Mouse (Mus musculus) brain, embryonic 14.5 days (tissue): ENCODE measurements around the gene Bola3.

Source experiments
- CTCF ChIP-seq: fragments of 200-500 bp; IDR thresholded peaks from 2 replicates; pipeline ENCODE4 v1.5.1; 2012; ENCODE audit warnings: inconsistent platforms, mild to moderate bottlenecking, moderate library complexity, borderline replicate concordance; ENCODE audit not compliant: insufficient read depth, insufficient read length; ENCODE audit errors: extremely low read depth
- POLR2A ChIP-seq: fragments of 200-500 bp; IDR thresholded peaks from 2 replicates; pipeline ENCODE4 v1.6.1; 2012; ENCODE audit warnings: mild to moderate bottlenecking, inconsistent platforms, borderline replicate concordance; ENCODE audit not compliant: poor library complexity, insufficient read depth, insufficient read length, severe bottlenecking; ENCODE audit errors: extremely low read depth

GRCm38 (mm10) chr6:83316022-83316421 lies 32.9 kb upstream of the Bola3 start:
- TF ChIP-seq POLR2A (no peak), CTCF (no peak)
